Mouse (Mus musculus) embryonic facial prominence, embryonic 11.5 days (tissue): ENCODE results near the gene Crp. TPM values are rescaled to one million over a fixed set of nuclear protein-coding genes. Genes with fewer than 3 reads are reported as not detected.
A peak's percentile ranks its signal among the peaks of the same experiment; 100 is the strongest.

ENCODE experiments used
- ATAC-seq: fragments of 200-750 bp; cut with Nextera tagmentation; replicated peaks from 2 replicates; pipeline ENCODE4 v1.8.0; 2017; ENCODE audit warnings: low read depth; ENCODE audit not compliant: insufficient number of reproducible peaks, low FRiP score, low TSS enrichment
- DNase-seq: peaks from one replicate; pipeline ENCODE4 v3.0.0-alpha.2; 2015; ENCODE audit warnings: low spot score
- H3K27ac ChIP-seq: fragments of 300-500 bp; sonication (generic); replicated peaks from 2 replicates; pipeline ENCODE4 v1.5.1; 2014; ENCODE audit warnings: mild to moderate bottlenecking, low read depth, low read length, control low read depth
- H3K27me3 ChIP-seq: fragments of 300-500 bp; sonication (generic); 2 replicates; pipeline ENCODE4 v1.6.1; 2014; ENCODE audit warnings: mild to moderate bottlenecking, low read length, moderate library complexity, mixed read lengths; ENCODE audit not compliant: control insufficient read depth, insufficient read depth
- H3K36me3 ChIP-seq: fragments of 300-500 bp; sonication (generic); replicated peaks from 2 replicates; pipeline ENCODE4 v1.6.1; 2014; ENCODE audit warnings: low read depth, mild to moderate bottlenecking, low read length, moderate library complexity, mixed read lengths; ENCODE audit not compliant: control insufficient read depth, insufficient read depth
- H3K4me1 ChIP-seq: fragments of 300-500 bp; sonication (generic); 2 replicates; pipeline ENCODE4 v1.6.1; 2014; ENCODE audit warnings: low read length, mixed read lengths; ENCODE audit not compliant: control insufficient read depth, insufficient read depth
- H3K4me2 ChIP-seq: fragments of 300-500 bp; sonication (generic); 2 replicates; pipeline ENCODE4 v1.6.1; 2014; ENCODE audit warnings: low read depth, mild to moderate bottlenecking, control low read depth, low read length, moderate library complexity
- H3K4me3 ChIP-seq: fragments of 300-500 bp; sonication (generic); 2 replicates; pipeline ENCODE4 v1.5.1; 2014; ENCODE audit warnings: low read depth, low read length, control low read depth
- H3K9ac ChIP-seq: fragments of 300-500 bp; sonication (generic); replicated peaks from 2 replicates; pipeline ENCODE4 v1.6.1; 2014; ENCODE audit warnings: mild to moderate bottlenecking, control low read depth, low read length
- H3K9me3 ChIP-seq: fragments of 300-500 bp; sonication (generic); replicated peaks from 2 replicates; pipeline ENCODE4 v1.6.1; 2016; ENCODE audit warnings: mild to moderate bottlenecking, low read length, inconsistent platforms, mixed read lengths; ENCODE audit not compliant: control insufficient read depth
- WGBS: fragments of 180-500 bp; shearing (Covaris S2); extraction: QIAGEN DNeasy Blood & Tissue Kit; methylation state at CpG from one replicate; pipeline ENCODE4 v1.1.7; 2014; 5-methylcytosine and 5-hydroxymethylcytosine counted together
- polyA plus RNA-seq: library from polyadenylated mRNA; unstranded; fragments of >200 nt; fragmentation: Nextera tagmentation; extraction: Ambion mirVana; gene quantifications from 2 replicates; pipeline ENCODE4 v1.2.1, GENCODE M21; 2014

The Crp gene
- polyA plus RNA-seq, 1 experiment from 2014 or later = not detected

GRCm38 (mm10) chr1:172665457-172665856, 32.4 kb upstream of the Crp start:
- 80% methylated on average over 2 of the region's 2 CpGs for WGBS
- no peaks in the 10 kb centered on the region for H3K27me3 ChIP-seq
- H3K9ac ChIP-seq = no peak overlapping the region
- no peak overlapping the region for H3K4me3 ChIP-seq
- DNase-seq (no peak), ATAC-seq (no peak)
- no peaks in the 10 kb centered on the region for H3K36me3 ChIP-seq
- H3K4me2 ChIP-seq = no peak overlapping the region
- no peaks in the 10 kb centered on the region for H3K4me1 ChIP-seq
- H3K27ac ChIP-seq = no peak overlapping the region
- H3K9me3 ChIP-seq = no peaks in the 10 kb centered on the region

GRCm38 (mm10) chr1:172667597-172667996, 30.3 kb upstream of the Crp start:
- H3K27ac ChIP-seq = no peak overlapping the region
- no peaks in the 10 kb centered on the region for H3K4me1 ChIP-seq
- H3K4me3 ChIP-seq = no peak overlapping the region
- H3K36me3 ChIP-seq = no peaks in the 10 kb centered on the region
- H3K9me3 ChIP-seq = no peaks in the 10 kb centered on the region
- no peak overlapping the region for H3K4me2 ChIP-seq
- 67% methylated on average over 6 of the region's 6 CpGs for WGBS
- ATAC-seq = no peak
- no peak overlapping the region for H3K9ac ChIP-seq
- DNase-seq = no peak
- H3K27me3 ChIP-seq = no peaks in the 10 kb centered on the region

GRCm38 (mm10) chr1:172670716-172671115, 27.1 kb upstream of the Crp start:
- ATAC-seq = no peak
- WGBS = 98% methylated on average over 1 of the region's 1 CpGs
- H3K4me3 ChIP-seq = no peak overlapping the region
- H3K27ac ChIP-seq = no peak overlapping the region
- no peaks in the 10 kb centered on the region for H3K36me3 ChIP-seq
- H3K9me3 ChIP-seq = no peaks in the 10 kb centered on the region
- H3K4me2 ChIP-seq = no peak overlapping the region
- H3K27me3 ChIP-seq = no peaks in the 10 kb centered on the region
- H3K9ac ChIP-seq = no peak overlapping the region
- no peak for DNase-seq
- no peaks in the 10 kb centered on the region for H3K4me1 ChIP-seq

- 91% methylated on average over 4 of the region's 4 CpGs for WGBS
- DNase-seq = peak; percentile 8
- no peaks in the 10 kb centered on the region for H3K4me1 ChIP-seq
- H3K27ac ChIP-seq = no peak overlapping the region
- H3K27me3 ChIP-seq = no peaks in the 10 kb centered on the region
- ATAC-seq = no peak
- no peak overlapping the region for H3K9ac ChIP-seq
- H3K36me3 ChIP-seq = no peaks in the 10 kb centered on the region
- no peak overlapping the region for H3K4me2 ChIP-seq
- no peaks in the 10 kb centered on the region for H3K9me3 ChIP-seq
- H3K4me3 ChIP-seq = no peak overlapping the region
Observed at GRCm38 (mm10) chr1:172680742-172681141, 17.1 kb upstream of the Crp start.

GRCm38 (mm10) chr1:172683551-172683950, 14.3 kb upstream of the Crp start:
- Histone ChIP-seq H3K4me2 (no peak overlapping the region), H3K9ac (no peak overlapping the region), H3K27me3 (no peaks in the 10 kb centered on the region), H3K4me1 (no peaks in the 10 kb centered on the region), H3K9me3 (no peaks in the 10 kb centered on the region), H3K36me3 (no peaks in the 10 kb centered on the region), H3K27ac (no peak overlapping the region), H3K4me3 (no peak overlapping the region)
- DNase-seq (no peak), ATAC-seq (no peak)
- 81% methylated on average over 5 of the region's 5 CpGs for WGBS

GRCm38 (mm10) chr1:172683957-172684356, 13.9 kb upstream of the Crp start:
- no peak overlapping the region for H3K27ac ChIP-seq
- 76% methylated on average over 1 of the region's 1 CpGs for WGBS

GRCm38 (mm10) chr1:172685178-172685577, 12.7 kb upstream of the Crp start:
- no peak for DNase-seq
- Histone ChIP-seq H3K4me1 (no peaks in the 10 kb centered on the region), H3K27ac (no peak overlapping the region), H3K4me3 (no peak overlapping the region), H3K36me3 (no peaks in the 10 kb centered on the region), H3K27me3 (no peaks in the 10 kb centered on the region), H3K4me2 (no peak overlapping the region), H3K9ac (no peak overlapping the region), H3K9me3 (no peaks in the 10 kb centered on the region)
- 81% methylated on average over 3 of the region's 3 CpGs for WGBS
- ATAC-seq = no peak

More at GRCm38 (mm10) chr1:172683957-172684356, 13.9 kb upstream of the Crp start:
- Histone ChIP-seq H3K4me1 (no peaks in the 10 kb centered on the region), H3K9ac (no peak overlapping the region), H3K4me3 (no peak overlapping the region), H3K27me3 (no peaks in the 10 kb centered on the region), H3K36me3 (no peaks in the 10 kb centered on the region), H3K9me3 (no peaks in the 10 kb centered on the region), H3K4me2 (no peak overlapping the region)
- ATAC-seq = no peak
- no peak for DNase-seq

- DNase-seq (no peak), ATAC-seq (no peak)
- Histone ChIP-seq H3K4me3 (no peak overlapping the region), H3K36me3 (no peaks in the 10 kb centered on the region), H3K9me3 (no peaks in the 10 kb centered on the region), H3K27ac (no peak overlapping the region), H3K4me2 (no peak overlapping the region), H3K4me1 (no peaks in the 10 kb centered on the region), H3K27me3 (no peaks in the 10 kb centered on the region), H3K9ac (no peak overlapping the region)
Observed at GRCm38 (mm10) chr1:172697422-172697821, 433 bp upstream of the Crp start.
